Mouse (Mus musculus) heart, embryonic 13.5 days (tissue): ENCODE data around the gene Tie1. TPM values are rescaled to one million over a fixed set of nuclear protein-coding genes. Genes with fewer than 3 reads are reported as not detected.
A peak's percentile ranks its signal among the peaks of the same experiment; 100 is the strongest.

Experiments
- ATAC-seq: fragments of 200-750 bp; cut with Nextera tagmentation; 2 replicates; pipeline ENCODE4 v1.8.0; 2017; ENCODE audit warnings: moderate TSS enrichment; ENCODE audit not compliant: insufficient number of reproducible peaks, low FRiP score, low TSS enrichment; ENCODE audit errors: extremely low read depth
- H3K27ac ChIP-seq: fragments of 300-500 bp; sonication (generic); replicated peaks from 2 replicates; pipeline ENCODE4 v1.5.1; 2015; ENCODE audit warnings: moderate library complexity, mild to moderate bottlenecking, inconsistent platforms
- H3K27me3 ChIP-seq: fragments of 300-500 bp; sonication (generic); replicated peaks from 2 replicates; pipeline ENCODE4 v1.6.1; 2015; ENCODE audit warnings: mild to moderate bottlenecking, inconsistent platforms
- H3K36me3 ChIP-seq: fragments of 300-500 bp; sonication (generic); 2 replicates; pipeline ENCODE4 v1.6.1; 2015; ENCODE audit warnings: mild to moderate bottlenecking, inconsistent platforms
- H3K4me1 ChIP-seq: fragments of 300-500 bp; sonication (generic); 2 replicates; pipeline ENCODE4 v1.6.1; 2015; ENCODE audit warnings: inconsistent platforms
- H3K4me2 ChIP-seq: fragments of 300-500 bp; sonication (generic); 2 replicates; pipeline ENCODE4 v1.6.1; 2015; ENCODE audit warnings: inconsistent platforms, mild to moderate bottlenecking, moderate library complexity
- H3K4me3 ChIP-seq: fragments of 300-500 bp; sonication (generic); 2 replicates; pipeline ENCODE4 v1.5.1; 2015; ENCODE audit warnings: moderate library complexity, mild to moderate bottlenecking, inconsistent platforms
- H3K9ac ChIP-seq: fragments of 300-500 bp; sonication (generic); 2 replicates; pipeline ENCODE4 v1.6.1; 2015; ENCODE audit warnings: inconsistent platforms, mild to moderate bottlenecking, moderate library complexity
- H3K9me3 ChIP-seq: fragments of 300-500 bp; sonication (generic); 2 replicates; pipeline ENCODE4 v1.6.1; 2016; ENCODE audit warnings: inconsistent platforms
- WGBS: fragments of 180-500 bp; shearing (Covaris S2); methylation state at CpG from one replicate; pipeline ENCODE4 v1.1.7; 2015; ENCODE audit warnings: mixed read lengths; 5-methylcytosine and 5-hydroxymethylcytosine counted together
- polyA plus RNA-seq: library from polyadenylated mRNA; unstranded; fragments of >200 nt; fragmentation: Nextera tagmentation; extraction: Ambion mirVana; gene quantifications from 2 replicates; pipeline ENCODE4 v1.2.1, GENCODE M21; 2015

The Tie1 gene
- polyA plus RNA-seq, 1 experiment from 2014 or later = 57.7 TPM

- Histone ChIP-seq H3K4me2 (no peak overlapping the region), H3K9ac (no peak overlapping the region), H3K27me3 (no peaks in the 10 kb centered on the region), H3K4me3 (no peak overlapping the region), H3K9me3 (no peaks in the 10 kb centered on the region), H3K36me3 (peaks cover 63% of the 10 kb centered on the region), H3K27ac (no peak overlapping the region), H3K4me1 (peaks cover 60% of the 10 kb centered on the region)
- 81% methylated on average over 8 of the region's 8 CpGs for WGBS
- no peak for ATAC-seq
These were observed 57.5 kb downstream of the Tie1 start for GRCm38 (mm10) chr4:118432332-118432731.

DNA sequence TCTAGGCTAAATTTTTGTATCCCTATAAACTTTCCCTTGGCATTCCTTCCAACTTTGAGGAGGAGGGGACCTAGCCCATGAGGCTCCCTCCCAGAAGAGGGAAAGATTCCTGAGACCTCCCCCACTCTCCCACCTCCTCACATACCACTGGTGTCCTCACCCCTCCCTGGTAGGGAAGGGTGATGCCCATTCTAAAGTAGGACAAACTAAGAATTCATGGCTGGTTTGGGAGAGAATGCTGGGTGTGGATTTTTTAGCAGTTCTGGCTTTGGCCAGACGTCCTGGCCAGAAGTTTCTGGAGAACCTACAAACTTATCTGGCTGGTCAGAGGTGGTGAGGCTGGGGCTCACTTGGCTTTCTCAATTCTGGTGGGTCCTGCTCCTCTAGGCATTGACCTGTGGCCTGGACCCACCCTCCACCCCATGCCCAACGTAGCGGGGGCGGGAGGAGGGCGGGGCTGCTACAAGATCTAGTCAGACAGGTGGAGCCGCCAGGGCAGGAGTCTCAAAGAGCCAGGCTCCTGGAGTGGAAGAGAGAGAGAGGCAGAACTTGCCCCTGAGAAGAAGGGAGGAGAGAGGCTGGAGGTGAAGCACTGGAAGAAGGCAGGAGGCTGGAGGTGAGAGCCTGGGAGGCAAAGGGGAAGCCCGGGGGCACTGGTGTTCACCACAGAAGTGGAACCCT, 60.5 kb downstream of the Tie1 start:
- no peaks in the 10 kb centered on the region for H3K27me3 ChIP-seq
- H3K4me2 ChIP-seq = peak overlapping the region; percentile 83
- H3K4me3 ChIP-seq = peak overlapping the region; percentile 77
- peak overlapping the region; percentile 84; the same call in 1 of the 2 replicates for H3K27ac ChIP-seq
- 39% methylated on average over 7 of the region's 7 CpGs for WGBS
- H3K4me1 ChIP-seq = peaks cover 40% of the 10 kb centered on the region
- no peak for ATAC-seq
- no peaks in the 10 kb centered on the region for H3K9me3 ChIP-seq
- peaks cover 46% of the 10 kb centered on the region for H3K36me3 ChIP-seq
- peak overlapping the region; percentile 89 for H3K9ac ChIP-seq

GRCm38 (mm10) chr4:118428531-118429214, 61.2 kb downstream of the Tie1 start:
- Histone ChIP-seq H3K4me3 (peak overlapping the region; percentile 77), H3K9ac (peak overlapping the region; percentile 89), H3K4me2 (peak overlapping the region; percentile 83), H3K9me3 (no peaks in the 10 kb centered on the region), H3K36me3 (peaks cover 45% of the 10 kb centered on the region), H3K4me1 (peaks cover 34% of the 10 kb centered on the region), H3K27me3 (no peaks in the 10 kb centered on the region), H3K27ac (peak overlapping the region; percentile 84)
- WGBS = 33% methylated on average over 15 of the region's 15 CpGs
- ATAC-seq = no peak

DNA sequence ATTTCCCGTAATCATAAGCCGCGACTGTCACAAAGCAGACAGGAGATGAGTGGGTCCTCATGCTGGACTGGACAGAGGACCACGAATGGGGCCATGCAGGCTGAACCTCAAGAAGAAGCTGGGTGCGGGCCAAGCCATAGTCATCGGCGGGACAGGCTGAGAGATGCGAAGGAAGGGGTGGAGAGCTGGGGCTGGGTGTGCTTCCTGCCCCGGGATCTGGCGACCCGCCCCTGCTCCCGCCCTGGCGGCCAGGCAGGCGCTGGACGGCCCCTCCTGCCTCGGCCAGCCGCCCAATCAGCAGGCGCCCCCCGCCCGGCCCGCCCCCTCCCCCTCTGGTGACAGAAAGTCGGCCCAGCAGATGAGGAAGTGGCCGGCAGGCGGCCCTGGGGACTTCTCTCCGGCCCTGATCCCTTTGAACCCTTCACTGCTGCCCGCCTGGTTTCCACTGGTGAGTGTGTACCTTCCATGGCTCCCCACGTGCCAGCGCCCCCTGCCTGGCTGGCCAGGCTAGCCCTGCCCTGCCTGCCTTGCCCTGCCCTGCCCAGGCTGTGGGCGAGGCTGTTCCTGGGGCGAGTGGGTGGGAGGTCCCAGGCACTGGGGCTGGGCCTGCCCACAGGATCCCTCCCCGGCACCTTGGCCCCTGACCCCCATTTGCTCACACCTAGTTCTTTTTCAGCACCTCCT, 62.0 kb downstream of the Tie1 start, which contains the start of gene Elovl1:
Elovl1 (plus strand) TSS at position 326 of the 684 bp plus-strand sequence.
- Histone ChIP-seq H3K4me2 (peak within 1 kb of the TSS; percentile 83), H3K9ac (peak within 1 kb of the TSS; percentile 89), H3K36me3 (peaks cover 43% of the 10 kb centered on the region), H3K4me3 (peak within 1 kb of the TSS; percentile 77), H3K27me3 (no peaks in the 10 kb centered on the region), H3K27ac (peak within 1 kb of the TSS; percentile 84), H3K9me3 (no peaks in the 10 kb centered on the region), H3K4me1 (peaks cover 34% of the 10 kb centered on the region)
- under 1% methylated on average over 28 of the region's 31 CpGs for WGBS
- ATAC-seq = peak; percentile 95

GRCm38 (mm10) chr4:118427415-118427767, 62.5 kb downstream of the Tie1 start:
- H3K4me3 ChIP-seq = peak overlapping the region; percentile 77
- H3K4me1 ChIP-seq = peaks cover 32% of the 10 kb centered on the region
- 4% methylated on average over 5 of the region's 5 CpGs for WGBS
- no peaks in the 10 kb centered on the region for H3K27me3 ChIP-seq
- peak overlapping the region; percentile 82 for H3K9ac ChIP-seq
- peak overlapping the region; percentile 83 for H3K4me2 ChIP-seq
- peak overlapping the region; percentile 84 for H3K27ac ChIP-seq
- no peaks in the 10 kb centered on the region for H3K9me3 ChIP-seq
- no peak for ATAC-seq
- peaks cover 42% of the 10 kb centered on the region for H3K36me3 ChIP-seq

DNA sequence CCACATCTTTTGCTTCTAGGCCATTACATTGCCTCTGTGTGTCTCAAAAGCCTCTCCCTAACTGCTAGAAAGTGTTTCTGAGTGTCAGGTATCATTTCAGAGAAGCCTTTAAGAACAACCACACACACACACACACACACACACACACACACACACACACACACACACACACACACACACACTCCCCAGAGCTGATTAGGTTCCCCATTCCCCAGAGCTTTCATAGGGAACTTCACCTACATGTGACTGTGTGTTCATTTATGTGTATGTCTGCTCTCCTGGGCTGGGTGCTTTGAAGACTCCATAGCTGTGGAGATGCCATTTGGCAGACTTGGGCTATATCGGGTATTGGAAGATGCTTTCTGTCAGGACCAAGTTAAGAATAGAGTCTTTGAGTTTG, 64.5 kb downstream of the Tie1 start:
- Histone ChIP-seq H3K36me3 (peaks cover 40% of the 10 kb centered on the region), H3K9ac (no peak overlapping the region), H3K9me3 (no peaks in the 10 kb centered on the region), H3K27ac (no peak overlapping the region), H3K4me3 (no peak overlapping the region), H3K4me2 (no peak overlapping the region), H3K4me1 (peaks cover 27% of the 10 kb centered on the region), H3K27me3 (no peaks in the 10 kb centered on the region)
- no peak for ATAC-seq
- WGBS = 79% methylated on average over 1 of the region's 1 CpGs

DNA sequence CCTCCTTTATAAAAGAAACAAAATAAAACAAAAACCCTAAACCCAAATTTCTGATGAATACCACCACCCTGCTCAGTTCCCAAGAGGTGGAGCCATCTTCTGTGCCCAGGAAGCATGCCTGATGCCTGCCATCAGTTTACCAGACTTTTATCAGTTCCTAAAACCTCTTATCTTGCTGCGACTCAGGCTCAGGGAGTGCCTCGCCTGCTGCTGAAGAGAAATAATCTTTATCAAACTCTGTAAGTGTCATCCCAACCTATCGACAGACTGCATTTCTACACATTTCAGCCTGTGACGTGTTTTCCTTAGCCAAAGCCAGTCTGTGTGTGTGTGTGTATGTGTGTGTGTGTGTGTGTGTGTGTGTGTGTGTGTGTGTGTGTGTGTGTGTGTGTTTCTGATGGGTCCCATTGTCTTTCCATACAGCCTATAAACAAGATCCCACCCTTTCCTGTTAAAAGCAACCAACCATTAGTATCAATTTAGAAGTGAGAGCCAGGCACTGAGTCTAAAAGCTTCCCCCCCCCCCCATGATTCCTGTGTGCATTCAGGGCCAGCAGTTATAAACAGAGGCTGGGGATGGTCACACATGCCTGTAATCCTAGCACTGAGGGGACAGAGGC, 65.2 kb downstream of the Tie1 start:
- Histone ChIP-seq H3K9ac (no peak overlapping the region), H3K27ac (no peak overlapping the region), H3K4me1 (peaks cover 20% of the 10 kb centered on the region), H3K27me3 (no peaks in the 10 kb centered on the region), H3K4me2 (no peak overlapping the region), H3K9me3 (no peaks in the 10 kb centered on the region), H3K36me3 (peaks cover 41% of the 10 kb centered on the region), H3K4me3 (no peak overlapping the region)
- ATAC-seq = no peak
- 26% methylated on average over 4 of the region's 4 CpGs for WGBS

DNA sequence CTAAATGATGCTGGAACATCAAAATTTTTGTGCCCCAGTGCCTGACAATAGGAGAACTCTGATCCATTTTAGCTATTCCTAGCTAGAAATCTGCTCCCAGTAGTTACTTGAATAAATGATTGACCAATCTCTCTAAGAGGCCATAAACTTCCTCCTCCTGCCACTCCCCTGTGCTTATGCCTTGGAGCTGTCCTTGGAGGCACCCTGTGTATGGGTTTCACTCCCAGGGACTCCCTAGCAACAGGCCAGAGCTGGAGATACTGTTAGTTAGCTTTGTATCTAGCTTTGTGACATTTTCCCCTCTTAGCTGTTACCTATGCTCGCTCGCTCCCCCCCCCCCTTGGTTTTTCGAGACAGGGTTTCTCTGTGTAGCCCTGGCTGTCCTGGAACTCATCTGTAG, 68.5 kb downstream of the Tie1 start:
- Histone ChIP-seq H3K4me1 (no peaks in the 10 kb centered on the region), H3K4me2 (no peak overlapping the region), H3K9ac (no peak overlapping the region), H3K36me3 (peaks cover 71% of the 10 kb centered on the region), H3K4me3 (no peak overlapping the region), H3K9me3 (no peaks in the 10 kb centered on the region), H3K27ac (no peak overlapping the region), H3K27me3 (no peaks in the 10 kb centered on the region)
- WGBS = 89% methylated on average over 3 of the region's 3 CpGs
- ATAC-seq = no peak

Other genes with a start within 250 kb of the Tie1 start
- 24.0 and 26.9 TPM in 2 replicates for gene Ptprf, start 198.7 kb downstream of the Tie1 start, polyA plus RNA-seq
- 4.1 and 4.4 TPM in 2 replicates for gene Szt2, start 80.8 kb downstream of the Tie1 start, polyA plus RNA-seq
- gene Med8, start 80.7 kb downstream of the Tie1 start, polyA plus RNA-seq = 73.2 and 81.3 TPM in 2 replicates
- 56.4 and 63.2 TPM in 2 replicates for gene Elovl1, start 62.0 kb downstream of the Tie1 start, polyA plus RNA-seq
- gene Cdc20, start 52.7 kb downstream of the Tie1 start, polyA plus RNA-seq = 171 and 186 TPM in 2 replicates
- gene Mpl, start 32.5 kb downstream of the Tie1 start, polyA plus RNA-seq = 2.1 and 2.2 TPM in 2 replicates
- gene 2610528J11Rik, start 36.9 kb upstream of the Tie1 start, polyA plus RNA-seq = 0.36 and 0.75 TPM in 2 replicates
- gene Tmem125, start 54.0 kb upstream of the Tie1 start, polyA plus RNA-seq = 0.24 and 0.43 TPM in 2 replicates
- gene Cfap57, start 130.7 kb upstream of the Tie1 start, polyA plus RNA-seq = 0.31 and 0.53 TPM in 2 replicates
- 76.0 and 78.9 TPM in 2 replicates for gene Ebna1bp2, start 130.7 kb upstream of the Tie1 start, polyA plus RNA-seq
- gene Olfr62, start 168.9 kb upstream of the Tie1 start, polyA plus RNA-seq = not detected in 2 replicates
- gene Olfr1342, start 202.7 kb upstream of the Tie1 start, polyA plus RNA-seq = 0.19 TPM in 1 of 2 replicates, not detected in the other
- not detected in 2 replicates for gene Olfr1341, start 213.5 kb upstream of the Tie1 start, polyA plus RNA-seq
- gene Olfr1340, start 230.1 kb upstream of the Tie1 start, polyA plus RNA-seq = not detected in 2 replicates
- not detected in 2 replicates for gene Olfr1339, start 242.1 kb upstream of the Tie1 start, polyA plus RNA-seq